ENCODE assay signal across 12 mouse cellular contexts in genomic region chr1:120105556-120105959, GRCm38 (mm10). TPM values are rescaled to one million over a fixed set of nuclear protein-coding genes. Genes with fewer than 3 reads are reported as not detected.
DNase-seq lines count a peak whose midpoint lies in the region; ATAC-seq and TF ChIP-seq lines count a peak whose summit lies in the region.
"Had no signal": no experiment of that assay in that cellular context is flagged by ENCODE, and none has a peak within 500 bp of the region (broad histone marks: within the 10 kb centered on the region; RNA-seq: fewer than 3 reads in every experiment).

No protein-coding gene starts in this region.

- WGBS in liver, postnatal 0 days (ENCODE audit: insufficient replicate concordance), result 48% methylated on average over 5 of the region's 5 CpGs
- whole genome bisulfite sequencing in liver, embryonic 12.5 days (ENCODE audit: insufficient replicate concordance), result 72% methylated on average over 5 of the region's 5 CpGs
- 25% methylated on average over 5 of the region's 5 CpGs for WGBS in lung, postnatal 0 days

- peaks cover 3% of the 10 kb centered on the region; the same call in 1 of the 2 replicates for H3K4me1 ChIP-seq in liver, postnatal 0 days (ENCODE audit: insufficient read depth)
- no peaks in the 10 kb centered on the region for H3K4me1 ChIP-seq in liver, embryonic 12.5 days
- H3K4me1 ChIP-seq in lung, postnatal 0 days (ENCODE audit: insufficient read depth, low read depth, low read length), result no peaks in the 10 kb centered on the region

- H3K27me3 ChIP-seq in liver, postnatal 0 days (ENCODE audit: insufficient read depth, low read length), result no peaks in the 10 kb centered on the region
- H3K27me3 ChIP-seq in liver, embryonic 12.5 days (replicated peaks), result peaks cover 4% of the 10 kb centered on the region; the same call in 1 of the 2 replicates
- H3K27me3 ChIP-seq in lung, postnatal 0 days (replicated peaks; ENCODE audit: insufficient read depth, low read length), result no peaks in the 10 kb centered on the region

- no peak for TF ChIP-seq EP300 in liver, postnatal 0 days (IDR thresholded peaks at IDR 0.05; ENCODE audit: low read depth)
- TF ChIP-seq EP300 in lung, postnatal 0 days (IDR thresholded peaks at IDR 0.05), result peak; percentile 60; the same call in 1 of the 2 replicates

- no peaks in the 10 kb centered on the region for H3K9me3 ChIP-seq in liver, postnatal 0 days (ENCODE audit: low read length)
- H3K9me3 ChIP-seq in liver, embryonic 12.5 days (replicated peaks), result no peaks in the 10 kb centered on the region
- no peaks in the 10 kb centered on the region for H3K9me3 ChIP-seq in lung, postnatal 0 days (ENCODE audit: low read length)

- peak; percentile 47 for TF ChIP-seq CTCF in liver, postnatal 0 days (IDR thresholded peaks at IDR 0.05; ENCODE audit: low read depth)
- TF ChIP-seq CTCF in lung, postnatal 0 days (IDR thresholded peaks at IDR 0.05), result peak; percentile 51

- H3K9ac ChIP-seq in liver, postnatal 0 days (replicated peaks), result no peak overlapping the region
- no peak overlapping the region for H3K9ac ChIP-seq in liver, embryonic 12.5 days
- H3K9ac ChIP-seq in lung, postnatal 0 days (replicated peaks; ENCODE audit: low read depth), result no peak overlapping the region
- H3K9ac ChIP-seq: hindbrain, embryonic 14.5 days had no signal

- H3K4me3 ChIP-seq in liver, postnatal 0 days (ENCODE audit: low read depth, low read length), result no peak overlapping the region
- no peak overlapping the region for H3K4me3 ChIP-seq in liver, embryonic 12.5 days
- H3K4me3 ChIP-seq in lung, postnatal 0 days (ENCODE audit: low read depth, low read length), result no peak overlapping the region

- ATAC-seq in liver, postnatal 0 days, result peak; percentile 80
- no peak for ATAC-seq in liver, embryonic 12.5 days
- peak; percentile 98 for ATAC-seq in lung, postnatal 0 days
- ATAC-seq: forebrain, embryonic 14.5 days had no signal

- no peaks in the 10 kb centered on the region for H3K36me3 ChIP-seq in liver, postnatal 0 days (replicated peaks; ENCODE audit: insufficient read depth, low read length)
- H3K36me3 ChIP-seq in liver, embryonic 12.5 days, result no peaks in the 10 kb centered on the region
- no peaks in the 10 kb centered on the region for H3K36me3 ChIP-seq in lung, postnatal 0 days (ENCODE audit: insufficient read depth, low read length)

- DNase-seq in adrenal gland, postnatal 10 days, result peak; percentile 45
- DNase-seq in adrenal gland, adult 18-20 months (ENCODE audit: low spot score in 2 of 2), result no peak
- DNase-seq in liver, postnatal 0 days, result peak; percentile 66
- DNase-seq in lung, postnatal 0 days (ENCODE audit: low spot score), result peak; percentile 94
- DNase-seq in cerebellum, adult 11 months, result no peak
- no peak for DNase-seq in layer of hippocampus, postnatal 14 days (ENCODE audit: low spot score in 2 of 2)
- DNase-seq in layer of hippocampus, adult 9-10 months (ENCODE audit: low spot score), result no peak
- DNase-seq: cerebellum, adult 9-10 months had no signal

- no peak overlapping the region for H3K27ac ChIP-seq in liver, postnatal 0 days (ENCODE audit: low read depth)
- no peak overlapping the region for H3K27ac ChIP-seq in liver, embryonic 12.5 days
- no peak overlapping the region for H3K27ac ChIP-seq in lung, postnatal 0 days (ENCODE audit: low read length)
- H3K27ac ChIP-seq: hindbrain, embryonic 14.5 days had no signal

- no peak overlapping the region; the same call in 1 of the 2 replicates for H3K4me2 ChIP-seq in liver, postnatal 0 days (ENCODE audit: low read depth, low read length)
- no peak overlapping the region for H3K4me2 ChIP-seq in liver, embryonic 12.5 days
- H3K4me2 ChIP-seq in lung, postnatal 0 days (replicated peaks; ENCODE audit: low read depth, low read length), result no peak overlapping the region
- H3K4me2 ChIP-seq: hindbrain, embryonic 14.5 days had no signal

RNA-seq across cellular contexts. Expression of gene Dbi, which starts 15.3 kb away (rescaled TPM):
- total RNA-seq in adrenal gland, postnatal 10 days (2021), result 1,000 to 10,000 TPM; 1,131 to 1,191 TPM
- 1,000 to 10,000 TPM; 1,010 to 2,386 TPM for total RNA-seq in adrenal gland, adult 18-20 months (2021)
- polyA plus RNA-seq in liver, postnatal 0 days (2015; fragmentation: Nextera tagmentation; extraction: Ambion mirVana), result 2,261 and 2,342 TPM in 2 replicates
- 470 and 475 TPM in 2 replicates for polyA plus RNA-seq in liver, embryonic 12.5 days (2016; fragmentation: Nextera tagmentation; extraction: Ambion mirVana)
- polyA plus RNA-seq in lung, postnatal 0 days (2015; fragmentation: Nextera tagmentation; extraction: Ambion mirVana), result 646 and 687 TPM in 2 replicates
- 100 to 1,000 TPM; 458 to 509 TPM for total RNA-seq in layer of hippocampus, postnatal 14 days (2021)

RNA-seq across cellular contexts. Expression of gene 3110009E18Rik, which starts 15.4 kb away (rescaled TPM):
- 10 to 100 TPM in 1 of 2 experiments, 1 to 10 TPM in 1; 9.9 to 12.4 TPM for total RNA-seq in adrenal gland, postnatal 10 days (2021)
- 10 to 100 TPM in 1 of 2 experiments, 1 to 10 TPM in 1; 8.6 to 10.5 TPM for total RNA-seq in adrenal gland, adult 18-20 months (2021)
- polyA plus RNA-seq in liver, postnatal 0 days (2015; fragmentation: Nextera tagmentation; extraction: Ambion mirVana), result 5.1 and 5.5 TPM in 2 replicates
- 12.8 and 14.3 TPM in 2 replicates for polyA plus RNA-seq in liver, embryonic 12.5 days (2016; fragmentation: Nextera tagmentation; extraction: Ambion mirVana)
- polyA plus RNA-seq in lung, postnatal 0 days (2015; fragmentation: Nextera tagmentation; extraction: Ambion mirVana), result 10.7 and 12.5 TPM in 2 replicates
- 1 to 10 TPM; 7.3 to 8.6 TPM for total RNA-seq in layer of hippocampus, postnatal 14 days (2021)

RNA-seq across cellular contexts. Expression of gene Tmem37, which starts 31.7 kb away (rescaled TPM):
- 10 to 100 TPM; 24.6 to 25.8 TPM for total RNA-seq in adrenal gland, postnatal 10 days (2021)
- 10 to 100 TPM in 1 of 2 experiments, 1 to 10 TPM in 1; 8.3 to 26.7 TPM for total RNA-seq in adrenal gland, adult 18-20 months (2021)
- 194 and 201 TPM in 2 replicates for polyA plus RNA-seq in liver, postnatal 0 days (2015; fragmentation: Nextera tagmentation; extraction: Ambion mirVana)
- 37.0 and 37.6 TPM in 2 replicates for polyA plus RNA-seq in liver, embryonic 12.5 days (2016; fragmentation: Nextera tagmentation; extraction: Ambion mirVana)
- 121 and 127 TPM in 2 replicates for polyA plus RNA-seq in lung, postnatal 0 days (2015; fragmentation: Nextera tagmentation; extraction: Ambion mirVana)
- total RNA-seq in layer of hippocampus, postnatal 14 days (2021), result 1 to 10 TPM in 1 of 2 experiments, under 1 TPM in 1; 0.69 to 2.1 TPM
- total RNA-seq: neutrophil, adult 5-6 weeks had no signal

Comparison
In these comparisons a context has a peak if more than half of its experiments do, and no peak if none do; other contexts are left out.
1. DNase-seq: peak in adrenal gland, postnatal 10 days (single experiment), liver, postnatal 0 days (single experiment) and lung, postnatal 0 days (single experiment); none in adrenal gland, adult 18-20 months (0 of 2), cerebellum, adult 11 months (single experiment), layer of hippocampus, postnatal 14 days (0 of 2) and layer of hippocampus, adult 9-10 months (single experiment).